Mouse (Mus musculus) neural tube, embryonic 11.5 days (tissue): ENCODE measurements around the gene Tob2. TPM values are rescaled to one million over a fixed set of nuclear protein-coding genes. Genes with fewer than 3 reads are reported as not detected.

Experiments used
- ATAC-seq: fragments of 200-750 bp; cut with Nextera tagmentation; 2 replicates; pipeline ENCODE4 v1.8.0; 2017; ENCODE audit warnings: moderate number of reproducible peaks, mild to moderate bottlenecking, moderate TSS enrichment, moderate library complexity; ENCODE audit not compliant: insufficient read depth, low FRiP score, low TSS enrichment
- DNase-seq: peaks from one replicate; pipeline ENCODE4 v3.0.0-alpha.2; 2015; ENCODE audit warnings: low spot score
- H3K27ac ChIP-seq: fragments of 300-500 bp; sonication (generic); 2 replicates; pipeline ENCODE4 v1.5.1; 2014; ENCODE audit warnings: low read depth, mild to moderate bottlenecking, low read length
- H3K27me3 ChIP-seq: fragments of 300-500 bp; sonication (generic); 2 replicates; pipeline ENCODE4 v1.6.1; 2014; ENCODE audit warnings: mild to moderate bottlenecking, low read length, mixed read lengths; ENCODE audit not compliant: control insufficient read depth, insufficient read depth
- H3K36me3 ChIP-seq: fragments of 300-500 bp; sonication (generic); 2 replicates; pipeline ENCODE4 v1.6.1; 2014; ENCODE audit warnings: mild to moderate bottlenecking, low read length, moderate library complexity, mixed read lengths; ENCODE audit not compliant: control insufficient read depth, insufficient read depth
- H3K4me1 ChIP-seq: fragments of 300-500 bp; sonication (generic); 2 replicates; pipeline ENCODE4 v1.6.1; 2014; ENCODE audit warnings: low read length, mixed read lengths; ENCODE audit not compliant: control insufficient read depth, insufficient read depth
- H3K4me2 ChIP-seq: fragments of 300-500 bp; sonication (generic); 2 replicates; pipeline ENCODE4 v1.6.1; 2014; ENCODE audit warnings: low read depth, mild to moderate bottlenecking, moderate library complexity
- H3K4me3 ChIP-seq: fragments of 300-500 bp; sonication (generic); 2 replicates; pipeline ENCODE4 v1.5.1; 2014; ENCODE audit warnings: low read depth, low read length
- H3K9ac ChIP-seq: fragments of 300-500 bp; sonication (generic); 2 replicates; pipeline ENCODE4 v1.6.1; 2014; ENCODE audit warnings: mild to moderate bottlenecking, low read length
- H3K9me3 ChIP-seq: fragments of 300-500 bp; sonication (generic); 2 replicates; pipeline ENCODE4 v1.6.1; 2016; ENCODE audit warnings: low read length; ENCODE audit not compliant: control insufficient read depth
- WGBS: fragments of 180-500 bp; shearing (Covaris S2); extraction: QIAGEN DNeasy Blood & Tissue Kit; methylation state at CpG from one replicate; pipeline ENCODE4 v1.1.7; 2014; 5-methylcytosine and 5-hydroxymethylcytosine counted together
- polyA plus RNA-seq: library from polyadenylated mRNA; unstranded; fragments of >200 nt; fragmentation: Nextera tagmentation; extraction: Ambion mirVana; gene quantifications from 2 replicates; pipeline ENCODE4 v1.2.1, GENCODE M21; 2014

The Tob2 gene
- polyA plus RNA-seq, 1 experiment from 2014 or later = 15.9 TPM

DNA sequence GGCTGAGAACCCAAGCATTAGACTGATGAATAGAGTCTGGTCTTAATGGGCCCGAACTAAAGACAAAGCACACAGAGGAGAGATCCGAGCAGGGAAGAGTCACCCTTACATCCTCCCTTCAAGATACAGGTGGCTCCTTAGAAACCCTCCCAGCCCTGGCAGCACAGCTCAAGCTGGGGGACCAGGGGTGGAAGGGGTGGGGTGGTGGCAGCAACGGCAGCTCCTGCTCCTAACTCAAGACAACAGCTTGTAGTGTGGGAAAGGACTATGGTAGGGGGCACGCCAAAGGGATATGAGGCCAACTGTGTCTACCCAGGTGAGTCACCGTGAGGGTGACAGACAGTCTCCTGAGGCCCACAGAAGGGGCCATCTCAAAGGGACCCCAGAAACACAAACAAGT, 10.7 kb downstream of the Tob2 start:
- peaks cover 10% of the 10 kb centered on the region for H3K36me3 ChIP-seq
- no peak for DNase-seq
- H3K4me3 ChIP-seq = no peak overlapping the region
- ATAC-seq = no peak
- no peaks in the 10 kb centered on the region for H3K27me3 ChIP-seq
- 91% methylated on average over 5 of the region's 5 CpGs for WGBS
- no peak overlapping the region for H3K4me2 ChIP-seq
- H3K9ac ChIP-seq = no peak overlapping the region
- no peaks in the 10 kb centered on the region for H3K4me1 ChIP-seq
- H3K9me3 ChIP-seq = no peaks in the 10 kb centered on the region
- H3K27ac ChIP-seq = no peak overlapping the region

DNA sequence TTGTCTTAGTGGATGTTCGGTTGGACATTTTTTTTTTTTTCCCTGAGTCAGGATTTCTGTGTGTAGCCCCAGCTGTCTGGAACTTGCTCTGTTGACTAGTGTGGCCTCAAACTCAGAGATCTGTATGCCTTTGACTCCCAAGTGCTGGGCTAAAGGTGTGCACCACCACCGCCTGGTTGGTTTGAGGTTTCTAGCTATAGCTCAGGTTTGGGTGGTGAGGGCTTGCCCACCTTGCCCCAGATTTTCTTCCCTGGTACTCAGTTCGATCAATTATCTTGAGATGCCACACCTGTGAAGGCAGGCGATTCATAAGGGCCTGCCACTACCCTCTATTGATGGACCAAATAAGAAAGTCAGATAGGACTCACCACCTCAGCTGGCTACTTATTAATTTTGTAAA, 11.4 kb downstream of the Tob2 start:
- Histone ChIP-seq H3K4me3 (no peak overlapping the region), H3K4me2 (no peak overlapping the region), H3K27ac (no peak overlapping the region), H3K36me3 (peaks cover 10% of the 10 kb centered on the region), H3K4me1 (no peaks in the 10 kb centered on the region), H3K9ac (no peak overlapping the region), H3K27me3 (no peaks in the 10 kb centered on the region), H3K9me3 (no peaks in the 10 kb centered on the region)
- no peak for DNase-seq
- 86% methylated on average over 4 of the region's 4 CpGs for WGBS
- ATAC-seq = no peak

DNA sequence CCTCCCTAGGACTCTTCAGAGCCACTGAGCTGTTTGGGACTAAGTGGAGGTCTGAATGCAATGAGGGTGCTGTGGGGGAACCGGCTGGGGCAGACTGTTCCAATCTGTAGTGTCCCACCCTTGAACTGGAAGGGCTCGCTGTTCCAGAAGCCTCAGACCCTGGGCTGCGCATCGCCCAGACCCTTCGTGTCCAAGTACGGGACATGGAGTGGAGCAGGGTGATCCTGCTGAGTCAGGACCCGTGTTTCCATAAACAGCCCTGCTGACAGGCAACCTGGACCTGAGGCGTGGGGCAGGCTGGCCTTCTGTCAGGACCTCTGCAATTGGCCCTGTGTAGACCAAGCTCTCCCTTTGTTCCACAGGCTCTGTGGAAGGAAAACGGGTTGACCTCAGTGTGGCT, 11.8 kb downstream of the Tob2 start:
- Histone ChIP-seq H3K4me2 (no peak overlapping the region), H3K27ac (no peak overlapping the region), H3K36me3 (peaks cover 9% of the 10 kb centered on the region), H3K4me1 (no peaks in the 10 kb centered on the region), H3K27me3 (no peaks in the 10 kb centered on the region), H3K9ac (no peak overlapping the region), H3K9me3 (no peaks in the 10 kb centered on the region), H3K4me3 (no peak overlapping the region)
- ATAC-seq (no peak), DNase-seq (no peak)
- 89% methylated on average over 9 of the region's 9 CpGs for WGBS

DNA sequence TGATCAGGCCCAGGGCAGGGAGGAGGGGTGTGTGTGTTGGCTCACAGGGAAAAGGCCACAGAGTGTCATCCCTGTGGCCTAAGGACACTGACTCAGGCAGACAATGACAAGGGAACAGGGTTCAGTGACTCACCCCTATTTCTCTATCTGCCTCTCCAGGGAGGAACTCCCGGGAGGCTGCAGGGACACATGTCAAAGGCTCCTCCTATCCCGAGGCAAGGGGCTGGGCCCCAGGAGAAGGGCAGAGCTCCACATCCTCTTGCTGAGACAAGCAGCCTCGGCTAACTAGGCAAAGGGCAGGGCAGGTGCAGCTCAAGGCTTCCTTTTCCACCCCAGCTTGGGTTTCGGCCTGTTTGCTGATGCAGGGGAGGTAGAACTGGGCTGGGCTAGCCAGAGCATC, 12.9 kb downstream of the Tob2 start:
- DNase-seq (no peak), ATAC-seq (no peak)
- Histone ChIP-seq H3K4me1 (no peaks in the 10 kb centered on the region), H3K9me3 (no peaks in the 10 kb centered on the region), H3K4me3 (no peak overlapping the region), H3K36me3 (peaks cover 2% of the 10 kb centered on the region), H3K9ac (no peak overlapping the region; the same call in 1 of the 2 replicates), H3K27ac (no peak overlapping the region), H3K27me3 (no peaks in the 10 kb centered on the region), H3K4me2 (no peak overlapping the region)
- 33% methylated on average over 4 of the region's 4 CpGs for WGBS

DNA sequence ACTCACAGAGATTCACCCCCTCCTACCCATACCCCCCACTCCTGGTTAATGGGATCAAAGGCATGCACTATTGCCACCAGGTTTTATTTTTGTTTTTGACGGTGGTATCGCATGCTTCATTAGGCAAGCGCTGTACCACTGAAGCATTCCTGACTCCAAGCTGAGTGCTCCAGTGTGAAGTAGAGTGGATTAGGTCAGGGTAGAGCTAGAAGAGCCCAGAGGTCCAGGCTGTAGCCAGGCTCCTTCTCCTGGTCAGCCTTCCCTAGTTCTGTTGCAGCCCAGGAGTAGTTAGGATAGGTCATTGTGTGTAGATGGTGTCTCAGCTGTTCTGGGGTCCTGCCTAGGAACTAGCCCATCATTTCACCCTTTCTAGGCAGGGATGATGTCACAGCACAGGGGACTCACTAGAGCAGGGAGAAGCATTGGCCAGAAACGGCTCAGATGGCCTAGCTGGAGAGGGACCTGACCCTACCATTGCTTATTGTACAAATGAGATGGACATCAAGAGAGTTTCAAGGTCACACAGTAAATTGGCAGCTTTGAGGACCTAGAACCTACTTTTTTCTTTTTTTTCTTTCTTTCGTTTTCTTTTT, 13.5 kb downstream of the Tob2 start:
- Histone ChIP-seq H3K4me3 (no peak overlapping the region), H3K9ac (no peak overlapping the region), H3K27ac (no peak overlapping the region), H3K9me3 (no peaks in the 10 kb centered on the region), H3K36me3 (peaks cover 2% of the 10 kb centered on the region), H3K27me3 (no peaks in the 10 kb centered on the region), H3K4me1 (no peaks in the 10 kb centered on the region), H3K4me2 (no peak overlapping the region)
- DNase-seq (no peak), ATAC-seq (no peak)
- 72% methylated on average over 5 of the region's 5 CpGs for WGBS

DNA sequence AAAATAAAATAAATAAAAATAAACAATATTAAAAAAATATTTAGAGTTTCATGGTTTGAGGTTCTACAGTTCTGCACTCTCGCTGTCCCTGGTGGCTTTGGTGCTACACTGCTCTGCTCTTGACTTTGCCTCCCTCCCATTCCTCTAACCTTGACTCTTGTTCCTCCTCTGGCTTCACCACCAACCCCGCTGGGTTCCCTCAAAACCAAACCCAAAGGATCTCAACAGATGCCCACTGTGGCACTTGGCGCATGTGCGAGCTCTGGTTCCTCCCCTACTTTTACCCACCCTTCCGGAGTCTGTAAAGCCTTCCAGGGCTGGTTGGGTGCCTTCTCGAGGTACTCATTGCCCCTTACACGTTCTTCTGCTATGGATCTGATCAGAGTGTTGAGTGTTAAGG, 16.3 kb downstream of the Tob2 start:
- Histone ChIP-seq H3K27ac (no peak overlapping the region), H3K4me2 (no peak overlapping the region), H3K9ac (no peak overlapping the region), H3K27me3 (no peaks in the 10 kb centered on the region), H3K4me1 (no peaks in the 10 kb centered on the region), H3K9me3 (no peaks in the 10 kb centered on the region), H3K4me3 (no peak overlapping the region), H3K36me3 (no peaks in the 10 kb centered on the region; the same call in 1 of the 2 replicates)
- DNase-seq (no peak), ATAC-seq (no peak)
- 86% methylated on average over 7 of the region's 7 CpGs for WGBS

DNA sequence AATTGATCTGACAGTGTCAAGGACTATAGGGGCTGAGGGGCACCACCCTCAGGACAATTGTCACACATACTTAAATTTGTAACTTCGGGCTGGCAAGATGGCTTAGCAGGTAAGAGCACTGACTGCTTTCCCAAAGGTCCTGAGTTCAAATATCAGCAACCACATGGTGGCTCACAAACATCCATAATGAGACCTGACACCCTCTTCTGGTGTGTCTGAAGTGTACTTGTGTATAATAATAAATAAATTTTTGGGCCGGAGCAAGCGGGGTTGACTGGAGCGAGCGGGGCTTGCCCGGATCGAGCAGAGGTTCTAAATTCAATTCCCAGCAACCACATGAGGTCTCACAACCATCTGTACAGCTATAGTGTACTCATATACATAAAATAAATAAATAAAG, 18.3 kb downstream of the Tob2 start:
- DNase-seq (no peak), ATAC-seq (no peak)
- Histone ChIP-seq H3K9ac (no peak overlapping the region), H3K27me3 (no peaks in the 10 kb centered on the region), H3K36me3 (no peaks in the 10 kb centered on the region), H3K27ac (no peak overlapping the region), H3K9me3 (no peaks in the 10 kb centered on the region), H3K4me1 (0 out of 2 replicates have a peak, but pooled peaks cover 5% of the 10 kb centered on the region), H3K4me2 (no peak overlapping the region), H3K4me3 (no peak overlapping the region)
- 88% methylated on average over 7 of the region's 7 CpGs for WGBS

DNA sequence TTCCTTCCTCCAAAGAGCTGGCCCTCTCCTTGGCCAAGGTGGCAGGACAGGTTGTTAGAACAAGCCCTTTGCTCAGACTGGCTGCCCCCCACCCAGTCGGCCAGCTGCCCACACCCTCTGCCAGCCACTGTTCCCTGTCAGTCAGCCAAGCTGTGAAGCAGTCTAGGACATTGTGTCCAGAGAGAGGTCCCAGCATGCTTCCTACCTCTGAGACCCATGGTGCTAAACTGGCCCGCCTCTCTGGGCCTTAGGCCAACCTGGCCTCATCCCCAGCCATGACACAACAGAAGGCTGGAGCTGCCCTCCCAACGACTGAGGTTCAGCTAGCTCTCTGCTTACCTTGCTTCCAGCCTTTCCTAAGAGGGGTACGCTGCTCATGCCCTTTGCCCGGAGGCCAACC, 19.0 kb downstream of the Tob2 start:
- Histone ChIP-seq H3K9ac (no peak overlapping the region), H3K27ac (no peak overlapping the region), H3K9me3 (no peaks in the 10 kb centered on the region), H3K4me3 (no peak overlapping the region), H3K4me2 (no peak overlapping the region), H3K4me1 (0 out of 2 replicates have a peak, but pooled peaks cover 5% of the 10 kb centered on the region), H3K36me3 (no peaks in the 10 kb centered on the region), H3K27me3 (no peaks in the 10 kb centered on the region)
- no peak for ATAC-seq
- WGBS = 77% methylated on average over 5 of the region's 5 CpGs
- no peak for DNase-seq

DNA sequence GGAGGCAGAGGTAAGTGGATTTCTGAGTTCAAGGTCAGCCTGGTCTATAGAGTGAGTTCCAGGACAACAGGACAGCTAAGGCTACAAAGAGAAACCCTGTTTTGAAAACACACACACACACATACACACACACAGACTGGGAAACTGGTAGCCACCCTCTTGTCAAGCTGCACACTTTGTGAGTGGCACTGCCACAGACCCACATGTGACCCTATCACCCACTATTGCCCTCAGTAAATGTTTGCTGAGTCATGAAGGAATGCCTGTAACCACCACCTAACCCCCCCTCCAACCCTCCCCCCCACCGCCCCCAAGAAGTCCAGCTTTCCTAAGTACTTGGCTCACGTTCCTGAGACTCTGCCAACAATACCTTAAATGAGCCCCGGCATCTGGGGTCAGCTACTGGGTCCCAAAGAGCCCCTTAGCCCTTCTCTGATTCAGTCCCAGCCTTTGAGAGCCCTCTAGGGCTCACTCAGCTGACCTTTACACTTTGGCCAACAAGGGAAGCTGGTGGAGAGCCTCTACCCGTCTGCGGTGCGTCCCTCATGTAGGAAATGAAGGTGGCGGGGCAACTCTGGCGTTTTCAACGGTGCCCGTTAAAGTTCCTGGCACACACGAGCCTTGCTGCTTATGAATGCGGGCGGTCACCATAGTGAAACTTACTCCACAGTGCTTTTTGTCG, 19.9 kb downstream of the Tob2 start:
- ATAC-seq = no peak
- Histone ChIP-seq H3K9me3 (no peaks in the 10 kb centered on the region), H3K4me1 (0 out of 2 replicates have a peak, but pooled peaks cover 5% of the 10 kb centered on the region), H3K36me3 (no peaks in the 10 kb centered on the region), H3K27ac (no peak overlapping the region), H3K4me3 (no peak overlapping the region), H3K4me2 (no peak overlapping the region), H3K9ac (no peak overlapping the region), H3K27me3 (no peaks in the 10 kb centered on the region)
- WGBS = 79% methylated on average over 14 of the region's 14 CpGs
- DNase-seq = no peak
